In genomic region chr5:43457725-43458124, GRCm38 (mm10) we compare ENCODE assay signal across 18 mouse cellular contexts. TPM values are rescaled to one million over a fixed set of nuclear protein-coding genes. Genes with fewer than 3 reads are reported as not detected.
DNase-seq lines count a peak whose midpoint lies in the region; ATAC-seq lines count a peak whose summit lies in the region.
"Had no signal": no experiment of that assay in that cellular context is flagged by ENCODE, and none has a peak within 500 bp of the region (broad histone marks: within the 10 kb centered on the region; RNA-seq: fewer than 3 reads in every experiment).

No protein-coding gene starts in this region.

- intact Hi-C loops in left cerebral cortex, postnatal 10 days (cut with DNase I): no loop called here

- peak; percentile 84 for ATAC-seq in common myeloid progenitor, adult 5-6 weeks (replicated peaks; ENCODE audit: low read depth, poor library complexity, severe bottlenecking)
- ATAC-seq in granulocyte monocyte progenitor cell, adult 5-6 weeks (replicated peaks; ENCODE audit: poor library complexity, severe bottlenecking): peak; percentile 98
- peak; percentile 97 for ATAC-seq in megakaryocyte progenitor cell, adult 5-6 weeks (replicated peaks; ENCODE audit: poor library complexity)
- no peak for ATAC-seq in frontal cortex, adult (ENCODE audit: low TSS enrichment)
- ATAC-seq: forebrain, embryonic 15.5 days; forebrain, postnatal 0 days had no signal

- no peak for DNase-seq in left cerebral cortex, postnatal 10 days (ENCODE audit: extremely low spot score in 1 of 2, low spot score in 2 of 2)
- DNase-seq: adrenal gland, adult 8-10 months; adrenal gland, postnatal 14 days; adrenal gland, postnatal 36 days; cerebellum, adult 11-12 months; cerebellum, adult 2 months; cerebellum, adult 9-10 months; cerebellum, postnatal 10 days; cerebellum, postnatal 25 days; embryo, embryonic 11 days; forebrain, postnatal 0 days had no signal

RNA-seq across cellular contexts. Expression of gene C1qtnf7, which starts 57.6 kb away (rescaled TPM):
- total RNA-seq in common myeloid progenitor, adult 5-6 weeks (2017): not detected in 2 replicates
- not detected in 2 replicates for total RNA-seq in granulocyte monocyte progenitor cell, adult 5-6 weeks (2014; fragmentation: Nextera tagmentation)
- not detected in 2 replicates for total RNA-seq in granulocyte monocyte progenitor cell, adult 5-6 weeks (2017)
- not detected in 2 replicates for total RNA-seq in megakaryocyte progenitor cell, adult 5-6 weeks (2015)
- not detected in 2 replicates for total RNA-seq in megakaryocyte progenitor cell, adult 5-6 weeks (2017)
- 1 to 10 TPM; 1.3 to 1.6 TPM for total RNA-seq in left cerebral cortex, postnatal 10 days (2021)
- total RNA-seq: ES-E14, MEL had no signal
